Comparison of ENCODE assay signal across 8 mouse cellular contexts in genomic region chr9:120602839-120603511, GRCm38 (mm10). TPM values are rescaled to one million over a fixed set of nuclear protein-coding genes. Genes with fewer than 3 reads are reported as not detected.
DNase-seq lines count a peak whose midpoint lies in the region; ATAC-seq and TF ChIP-seq lines count a peak whose summit lies in the region.

No protein-coding gene starts in this region.

- WGBS in cerebellum, adult 2 months = 14% methylated on average over 23 of the region's 23 CpGs
- WGBS in forebrain, postnatal 0 days = 3% methylated on average over 23 of the region's 23 CpGs
- WGBS in lung, embryonic 14.5 days = 6% methylated on average over 23 of the region's 23 CpGs
- 32% methylated on average over 23 of the region's 23 CpGs for WGBS in thymus, adult 2 months

- in situ Hi-C loops in ES-E14 (cut with MboI; ENCODE audit: low sequenced_read_pairs in 2 of 2, unreplicated experiment in 2 of 2) = no loop called here

- no peak for TF ChIP-seq POLR2A in cerebellum, adult 2 months (IDR thresholded peaks at IDR 0.05; ENCODE audit: borderline replicate concordance, insufficient read depth, low read length)
- no peak for TF ChIP-seq POLR2A in thymus, adult 2 months (IDR thresholded peaks at IDR 0.05; ENCODE audit: control insufficient read depth, extremely low read depth, insufficient read depth, low read length, poor library complexity)

- peak; percentile 89 for TF ChIP-seq CTCF in cerebellum, adult 2 months (IDR thresholded peaks at IDR 0.05; ENCODE audit: borderline replicate concordance, insufficient read depth, low read depth, low read length)
- TF ChIP-seq CTCF in forebrain, postnatal 0 days (IDR thresholded peaks at IDR 0.05; ENCODE audit: low read depth) = peak; percentile 98
- TF ChIP-seq CTCF in layer of hippocampus, adult 2 months (conservative IDR thresholded peaks at IDR 0.05) = peak; percentile 99
- TF ChIP-seq CTCF in lung, embryonic 14.5 days (IDR thresholded peaks at IDR 0.05; ENCODE audit: low read depth) = peak; percentile 99
- TF ChIP-seq CTCF in thymus, adult 2 months (IDR thresholded peaks at IDR 0.05; ENCODE audit: borderline replicate concordance, control insufficient read depth, extremely low read depth, insufficient read depth, low read length, poor library complexity) = peak; percentile 94

- H3K4me2 ChIP-seq in forebrain, postnatal 0 days (ENCODE audit: low read depth) = peak overlapping the region; percentile 44
- H3K4me2 ChIP-seq in lung, embryonic 14.5 days = peak overlapping the region; percentile 48

- no peak overlapping the region for H3K27ac ChIP-seq in ES-E14 (ENCODE audit: insufficient read depth, low read depth, low read length, poor library complexity, severe bottlenecking)
- no peak overlapping the region for H3K27ac ChIP-seq in cerebellum, adult 2 months (ENCODE audit: insufficient read depth, low read length)
- no peak overlapping the region for H3K27ac ChIP-seq in forebrain, postnatal 0 days (ENCODE audit: low read depth, low read length)
- H3K27ac ChIP-seq in layer of hippocampus, adult 2 months = peak overlapping the region; percentile 46
- H3K27ac ChIP-seq in lung, embryonic 14.5 days (ENCODE audit: low read depth) = no peak overlapping the region; the same call in 1 of the 2 replicates
- no peak overlapping the region for H3K27ac ChIP-seq in thymus, adult 2 months (ENCODE audit: control insufficient read depth, insufficient read depth, low read length)

- DNase-seq in ES-E14 (ENCODE audit: low read depth, low spot score) = peak; percentile 69
- DNase-seq in cerebellum, adult 2 months = peak; percentile 85 to 94
- DNase-seq in forebrain, postnatal 0 days = peak; percentile 91
- DNase-seq in heart, postnatal 4 days = peak; percentile 95
- peak; percentile 85 to 92 for DNase-seq in layer of hippocampus, adult 2 months (ENCODE audit: low spot score in 2 of 2)
- peak; percentile 94 for DNase-seq in lung, embryonic 14.5 days
- peak; percentile 71 for DNase-seq in ovary, adult 18-20 months (ENCODE audit: low spot score)
- peak; percentile 76 for DNase-seq in thymus, adult 2 months

- peaks cover 2 to 12% of the 10 kb centered on the region in 2 experiments; a peak in 2 of 4 replicates for H3K4me1 ChIP-seq in ES-E14 (ENCODE audit: control insufficient read depth in 2 of 2, insufficient read depth in 2 of 2, low read length in 2 of 2, poor library complexity in 1 of 2)
- peaks cover 6% of the 10 kb centered on the region; the same call in 1 of the 2 replicates for H3K4me1 ChIP-seq in cerebellum, adult 2 months (ENCODE audit: control insufficient read depth, insufficient read depth, low read length)
- H3K4me1 ChIP-seq in forebrain, postnatal 0 days (ENCODE audit: insufficient read depth) = no peaks in the 10 kb centered on the region
- no peaks in the 10 kb centered on the region; the same call in 1 of the 2 replicates for H3K4me1 ChIP-seq in lung, embryonic 14.5 days (ENCODE audit: insufficient read depth)
- no peaks in the 10 kb centered on the region; the same call in 1 of the 2 replicates for H3K4me1 ChIP-seq in thymus, adult 2 months (replicated peaks; ENCODE audit: control insufficient read depth, insufficient read depth, low read length)

- H3K9ac ChIP-seq in ES-E14 (ENCODE audit: insufficient read depth, low read depth, low read length, poor library complexity, severe bottlenecking) = no peak overlapping the region
- peak overlapping the region; percentile 28; the same call in 1 of the 2 replicates for H3K9ac ChIP-seq in forebrain, postnatal 0 days
- peak overlapping the region; percentile 34 for H3K9ac ChIP-seq in lung, embryonic 14.5 days

- no peak overlapping the region for H3K4me3 ChIP-seq in ES-E14 (ENCODE audit: insufficient read depth in 1 of 2, low read depth in 1 of 2, low read length in 2 of 2, poor library complexity in 1 of 2, severe bottlenecking in 1 of 2)
- H3K4me3 ChIP-seq in cerebellum, adult 2 months (replicated peaks; ENCODE audit: insufficient read depth, low read depth, low read length) = no peak overlapping the region
- H3K4me3 ChIP-seq in forebrain, postnatal 0 days (ENCODE audit: low read depth, low read length) = peak overlapping the region; percentile 11; the same call in 1 of the 2 replicates
- peak overlapping the region; percentile 35 for H3K4me3 ChIP-seq in layer of hippocampus, adult 2 months
- H3K4me3 ChIP-seq in lung, embryonic 14.5 days (ENCODE audit: low read depth, low read length) = no peak overlapping the region
- H3K4me3 ChIP-seq in thymus, adult 2 months (ENCODE audit: control insufficient read depth, insufficient read depth, low read length) = no peak overlapping the region

- H3K9me3 ChIP-seq in ES-E14 (ENCODE audit: control insufficient read depth, insufficient read depth, low read depth, low read length) = no peaks in the 10 kb centered on the region
- H3K9me3 ChIP-seq in forebrain, postnatal 0 days (ENCODE audit: low read length) = peaks cover 5% of the 10 kb centered on the region; the same call in 1 of the 2 replicates
- H3K9me3 ChIP-seq in lung, embryonic 14.5 days (ENCODE audit: low read depth, low read length) = peaks cover 8% of the 10 kb centered on the region

- H3K27me3 ChIP-seq in cerebellum, adult 2 months (ENCODE audit: control insufficient read depth, insufficient read depth, low read length) = no peaks in the 10 kb centered on the region
- H3K27me3 ChIP-seq in forebrain, postnatal 0 days (ENCODE audit: insufficient read depth, low read length) = no peaks in the 10 kb centered on the region
- no peaks in the 10 kb centered on the region for H3K27me3 ChIP-seq in lung, embryonic 14.5 days (ENCODE audit: insufficient read depth, low read length)
- H3K27me3 ChIP-seq in thymus, adult 2 months (ENCODE audit: control insufficient read depth, insufficient read depth, low read length) = no peaks in the 10 kb centered on the region

- no peaks in the 10 kb centered on the region for H3K36me3 ChIP-seq in ES-E14 (ENCODE audit: control insufficient read depth, insufficient read depth, low read length, poor library complexity, severe bottlenecking)
- no peaks in the 10 kb centered on the region for H3K36me3 ChIP-seq in forebrain, postnatal 0 days (ENCODE audit: insufficient read depth)
- no peaks in the 10 kb centered on the region for H3K36me3 ChIP-seq in lung, embryonic 14.5 days (ENCODE audit: insufficient read depth)
- H3K36me3 ChIP-seq in thymus, adult 2 months (ENCODE audit: control insufficient read depth, insufficient read depth, low read length) = no peaks in the 10 kb centered on the region

- ATAC-seq in forebrain, postnatal 0 days = peak; percentile 92
- peak; percentile 91 for ATAC-seq in lung, embryonic 14.5 days (ENCODE audit: insufficient read depth)

TF ChIP-seq in ES-E14, 5 proteins besides CTCF, POLR2A, EP300 and RAD21:
- no peak for TF ChIP-seq MAFK (IDR thresholded peaks at IDR 0.05; ENCODE audit: insufficient read depth, low read depth, low read length)
- peak; percentile 49; the same call in 1 of the 2 replicates for TF ChIP-seq ZC3H11A (IDR thresholded peaks at IDR 0.05; ENCODE audit: borderline replicate concordance, low read depth, low read length)
TF ChIP-seq in ES-E14: peak in this region for 1.

RNA-seq across cellular contexts. Expression of gene Rpl14, which starts 31.7 kb away (rescaled TPM):
- 1,425 and 1,546 TPM in 2 replicates for total RNA-seq in ES-E14 (2012; rRNA removed)
- polyA plus RNA-seq in cerebellum, adult 2 months (2012; rRNA removed) = 327 and 353 TPM in 2 replicates
- total RNA-seq in forebrain, postnatal 0 days (2014; rRNA removed) = 449 and 763 TPM in 2 replicates
- 491 and 597 TPM in 2 replicates for polyA plus RNA-seq in forebrain, postnatal 0 days (2015; fragmentation: Nextera tagmentation; extraction: Ambion mirVana)
- 100 to 1,000 TPM; 434 to 461 TPM for total RNA-seq in heart, postnatal 4 days (2021)
- 100 to 1,000 TPM; 318 to 323 TPM for total RNA-seq in layer of hippocampus, adult 2 months (2021)
- polyA plus RNA-seq in lung, embryonic 14.5 days (2014; fragmentation: Nextera tagmentation; extraction: Ambion mirVana) = 1,001 and 1,027 TPM in 2 replicates
- polyA plus RNA-seq in thymus, adult 2 months (2012; rRNA removed) = 585 and 677 TPM in 2 replicates

Comparison
In these comparisons a context has a peak if more than half of its experiments do, and no peak if none do; other contexts are left out.
1. H3K4me3 ChIP-seq: peak in forebrain, postnatal 0 days (single experiment) and layer of hippocampus, adult 2 months (single experiment); none in ES-E14 (0 of 2), cerebellum, adult 2 months (single experiment), lung, embryonic 14.5 days (single experiment) and thymus, adult 2 months (single experiment).
2. Peak in every context shown above with its lines, with median percentiles within 50 percentile points of each other: DNase-seq and CTCF ChIP-seq.